9 mouse cellular contexts compared by ENCODE assay signal in the genomic region with DNA sequence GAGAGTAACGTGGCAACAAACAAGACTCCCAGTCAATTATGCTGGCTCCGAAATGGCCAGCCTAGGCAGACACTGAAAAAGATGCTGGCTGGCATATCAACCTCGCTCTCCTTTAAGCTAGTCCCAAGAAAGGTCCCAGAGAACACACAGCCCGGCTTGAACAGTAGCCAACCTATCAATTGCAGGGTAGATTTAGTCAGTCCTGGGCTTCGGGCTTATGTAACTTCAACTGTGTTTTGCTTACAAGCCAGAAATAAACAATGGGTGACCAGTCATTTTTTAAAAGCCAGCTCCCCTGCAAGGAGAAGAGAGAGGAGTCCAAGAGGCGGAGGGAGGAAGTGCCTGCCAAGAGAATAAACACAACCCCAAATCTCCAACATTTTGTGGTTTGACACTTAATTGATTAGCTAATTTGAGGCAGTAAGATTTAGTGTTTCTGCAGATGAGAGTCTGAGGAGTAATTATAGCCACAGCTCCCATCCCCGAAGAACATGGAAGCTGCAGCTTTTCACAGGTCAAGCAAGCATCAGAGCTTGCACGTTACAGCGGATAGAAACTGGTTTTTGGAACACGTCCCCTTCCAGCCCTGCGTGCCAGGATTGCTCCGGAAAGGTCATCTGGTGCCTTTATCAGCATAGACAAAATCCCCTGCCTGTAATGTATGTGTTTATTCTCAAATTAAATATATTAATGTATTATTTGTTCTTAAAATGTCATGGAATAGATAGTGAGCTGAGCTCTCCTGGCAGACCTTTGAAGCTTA.
DNase-seq lines count a peak whose midpoint lies in the region; ATAC-seq lines count a peak whose summit lies in the region.
"Had no signal": no experiment of that assay in that cellular context is flagged by ENCODE, and none has a peak within 500 bp of the region (broad histone marks: within the 10 kb centered on the region; RNA-seq: fewer than 3 reads in every experiment).

No protein-coding gene starts in this region.

- peak; percentile 66; the same call in 1 of the 2 replicates for ATAC-seq in forebrain, embryonic 16.5 days
- ATAC-seq in inflammation-experienced regulatory T-cells, adult 6 months = no peak

- H3K4me3 ChIP-seq in forebrain, embryonic 16.5 days (replicated peaks; ENCODE audit: low read length) = no peak overlapping the region
- no peak overlapping the region for H3K4me3 ChIP-seq in forebrain, embryonic 10.5 days

- H3K9me3 ChIP-seq in forebrain, embryonic 16.5 days (ENCODE audit: control insufficient read depth, low read length) = no peaks in the 10 kb centered on the region
- no peaks in the 10 kb centered on the region for H3K9me3 ChIP-seq in forebrain, embryonic 10.5 days

- no peak for DNase-seq in forebrain, embryonic 10.5 days (ENCODE audit: extremely low spot score, low spot score)
- peak; percentile 3 to 5 for DNase-seq in left cerebral cortex, adult 9 months (ENCODE audit: low spot score in 2 of 2)
- no peak for DNase-seq in left cerebral cortex, adult 8-10 months (ENCODE audit: low spot score in 2 of 2)
- peak; percentile 83 for DNase-seq in cerebellum, adult 9-11 months
- DNase-seq in lung, postnatal 14 days = peak; percentile 34
- DNase-seq in retina, postnatal 1 day = no peak
- DNase-seq: thymus, postnatal 4 days had no signal

- no peak overlapping the region for H3K27ac ChIP-seq in forebrain, embryonic 16.5 days (ENCODE audit: low read length)
- no peak overlapping the region for H3K27ac ChIP-seq in forebrain, embryonic 10.5 days

- no peak overlapping the region for H3K4me2 ChIP-seq in forebrain, embryonic 16.5 days (ENCODE audit: low read length)

- H3K27me3 ChIP-seq in forebrain, embryonic 16.5 days (replicated peaks; ENCODE audit: control insufficient read depth, insufficient read depth, low read length) = no peaks in the 10 kb centered on the region; the same call in 1 of the 2 replicates
- 0 out of 2 replicates have a peak, but pooled peaks cover 4% of the 10 kb centered on the region for H3K27me3 ChIP-seq in forebrain, embryonic 10.5 days (ENCODE audit: poor library complexity, severe bottlenecking)

- H3K9ac ChIP-seq in forebrain, embryonic 16.5 days (replicated peaks; ENCODE audit: low read depth, low read length) = no peak overlapping the region

- 58% methylated on average over 12 of the region's 12 CpGs for WGBS in forebrain, embryonic 16.5 days
- 88% methylated on average over 12 of the region's 12 CpGs for WGBS in forebrain, embryonic 10.5 days

- no peaks in the 10 kb centered on the region for H3K36me3 ChIP-seq in forebrain, embryonic 16.5 days (ENCODE audit: control insufficient read depth, insufficient read depth)
- H3K36me3 ChIP-seq in forebrain, embryonic 10.5 days (replicated peaks) = no peaks in the 10 kb centered on the region

- H3K4me1 ChIP-seq in forebrain, embryonic 16.5 days (replicated peaks; ENCODE audit: control insufficient read depth, insufficient read depth, low read length) = peaks cover 5% of the 10 kb centered on the region; the same call in 1 of the 2 replicates
- peaks cover 6% of the 10 kb centered on the region for H3K4me1 ChIP-seq in forebrain, embryonic 10.5 days

Comparison
In these comparisons a context has a peak if more than half of its experiments do, and no peak if none do; other contexts are left out.
1. DNase-seq: peak in left cerebral cortex, adult 9 months (2 of 2), cerebellum, adult 9-11 months (single experiment) and lung, postnatal 14 days (single experiment); none in forebrain, embryonic 10.5 days (single experiment), left cerebral cortex, adult 8-10 months (0 of 2) and retina, postnatal 1 day (single experiment).